Mouse (Mus musculus) heart, adult 2 months (tissue): Measurements from ENCODE around the gene Lsm4. TPM values are rescaled to one million over a fixed set of nuclear protein-coding genes. Genes with fewer than 3 reads are reported as not detected.

Source experiments
- DNase-seq, 2 experiments: peaks; one replicate each; pipeline ENCODE4 v3.0.0; 2021
- H3K27ac ChIP-seq: fragments of 200-600 bp; 2 replicates; pipeline ENCODE4 v1.8.1; 2022
- H3K27me3 ChIP-seq: fragments of 200-500 bp; 2 replicates; pipeline ENCODE4 v1.6.1; 2012; ENCODE audit warnings: mild to moderate bottlenecking, low read length, inconsistent platforms, mixed read lengths; ENCODE audit not compliant: control insufficient read depth, insufficient read depth
- H3K36me3 ChIP-seq: fragments of 200-500 bp; 2 replicates; pipeline ENCODE4 v1.6.1; 2012; ENCODE audit warnings: low read length, inconsistent platforms; ENCODE audit not compliant: control insufficient read depth, insufficient read depth
- H3K4me1 ChIP-seq: fragments of 200-500 bp; 2 replicates; pipeline ENCODE4 v1.6.1; 2011; ENCODE audit warnings: low read length; ENCODE audit not compliant: control insufficient read depth, insufficient read depth
- H3K4me3 ChIP-seq: fragments of 200-600 bp; 2 replicates; pipeline ENCODE4 v1.8.1; 2022
- H3K79me2 ChIP-seq: fragments of 200-500 bp; replicated peaks from 2 replicates; pipeline ENCODE4 v1.6.1; 2012; ENCODE audit warnings: mild to moderate bottlenecking, inconsistent platforms, low read length, moderate library complexity, mixed read lengths; ENCODE audit not compliant: control insufficient read depth, insufficient read depth
- H3K9ac ChIP-seq: fragments of 200-500 bp; 2 replicates; pipeline ENCODE4 v1.6.1; 2012; ENCODE audit warnings: low read depth, mild to moderate bottlenecking, control low read depth, inconsistent platforms, low read length, mixed read lengths
- CTCF ChIP-seq: fragments of 200-600 bp; IDR thresholded peaks from 2 replicates; pipeline ENCODE4 v1.8.1; 2022; ENCODE audit warnings: antibody characterized with exemption, mild to moderate bottlenecking, moderate library complexity
- EP300 ChIP-seq: fragments of 200-500 bp; IDR thresholded peaks from 2 replicates; pipeline ENCODE4 v1.6.1; 2011; ENCODE audit warnings: low read depth, low read length, control low read depth; ENCODE audit not compliant: insufficient read depth
- POLR2A ChIP-seq: fragments of 200-500 bp; IDR thresholded peaks from 2 replicates; pipeline ENCODE4 v1.6.1; 2011; ENCODE audit warnings: mild to moderate bottlenecking, low read depth, low read length, control low read depth; ENCODE audit not compliant: insufficient read depth
- WGBS: fragments of 180-500 bp; shearing (Covaris S2); methylation state at CpG from one replicate; pipeline ENCODE4 v1.1.7; 2018; 5-methylcytosine and 5-hydroxymethylcytosine counted together
- intact Hi-C: fragments of 180-260 bp; cut with DNase I; formaldehyde crosslinking; loops from one replicate; pipeline ENCODE4 v1.15.1; 2025
- polyA plus RNA-seq: library from polyadenylated mRNA; depleted of rRNA; stranded (reverse); fragments of >200 nt; gene quantifications from 2 replicates; pipeline ENCODE4 v1.2.3, GENCODE M21; 2012; rRNA removed
- total RNA-seq, 2 experiments: library from RNA; stranded (reverse); gene quantifications; 2 replicates each; pipeline ENCODE4 v1.2.3; 2021

Gene Lsm4
- total and polyA plus RNA-seq, 3 experiments: 56.9 to 68.3 (median 64.2) TPM

DNA sequence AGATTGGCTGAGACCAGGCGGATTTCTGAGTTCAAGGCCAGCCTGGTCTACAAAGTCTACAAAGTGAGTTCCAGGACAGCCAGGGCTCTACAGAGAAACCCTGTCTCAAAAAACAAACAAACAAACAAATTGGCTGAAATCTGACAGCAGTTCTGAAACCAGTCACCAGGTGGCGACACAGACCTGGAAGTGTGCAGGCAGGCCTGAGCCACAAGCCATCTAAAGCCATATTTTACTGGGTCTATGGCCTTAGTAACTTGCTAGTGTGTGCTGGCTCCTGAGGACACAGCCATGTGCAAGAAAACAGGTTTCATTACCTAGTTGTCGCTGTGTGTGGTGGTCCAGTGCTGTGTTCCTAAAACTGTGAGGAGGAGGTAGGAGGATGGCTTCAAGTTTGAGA lies 47.7 kb downstream of the Lsm4 start:
- 2% methylated on average over 3 of the region's 3 CpGs for WGBS
- no peak overlapping the region for H3K4me3 ChIP-seq
- H3K27ac ChIP-seq: no peak overlapping the region
- no peak overlapping the region for H3K9ac ChIP-seq
- H3K36me3 ChIP-seq: no peaks in the 10 kb centered on the region
- no peaks in the 10 kb centered on the region for H3K27me3 ChIP-seq
- peak; percentile 99 for TF ChIP-seq CTCF
- TF ChIP-seq EP300: peak; percentile 97
- no peak for TF ChIP-seq POLR2A
- no peaks in the 10 kb centered on the region for H3K79me2 ChIP-seq
- peaks cover 1% of the 10 kb centered on the region; the same call in 1 of the 2 replicates for H3K4me1 ChIP-seq
- DNase-seq: peak; percentile 73 to 90
- intact Hi-C loops: loop anchor here (1.0 to 2.0 kb wide), 5 partner anchors 32 to 148 kb away; no protein-coding TSS in a partner anchor

DNA sequence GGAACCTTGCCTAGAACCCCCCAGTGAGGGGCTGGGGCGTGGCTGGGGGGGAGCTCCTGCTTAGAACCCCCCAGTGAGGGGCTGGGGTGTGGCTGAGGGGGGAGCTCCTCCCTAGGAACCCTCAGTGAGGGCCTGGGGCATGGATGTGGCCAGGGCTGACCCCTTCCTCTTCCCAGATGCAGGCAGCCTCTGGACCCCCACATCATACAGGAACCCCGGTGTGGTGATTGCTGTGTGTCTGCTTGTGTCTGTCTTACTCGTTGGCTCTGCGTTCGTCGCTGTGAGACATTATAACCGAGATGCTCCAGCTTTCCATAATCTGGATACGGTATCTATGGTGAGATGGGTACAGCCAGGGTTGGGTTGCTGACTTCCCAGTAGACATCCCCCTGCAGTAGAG lies 48.6 kb downstream of the Lsm4 start:
- H3K36me3 ChIP-seq: no peaks in the 10 kb centered on the region
- no peak for DNase-seq
- no peaks in the 10 kb centered on the region for H3K27me3 ChIP-seq
- no peak overlapping the region for H3K4me3 ChIP-seq
- no peak overlapping the region for H3K9ac ChIP-seq
- peaks cover 1% of the 10 kb centered on the region; the same call in 1 of the 2 replicates for H3K4me1 ChIP-seq
- intact Hi-C loops: loop anchor here (2.0 kb wide), 1 partner anchor 147 kb away; no protein-coding TSS in a partner anchor
- 89% methylated on average over 8 of the region's 8 CpGs for WGBS
- TF ChIP-seq POLR2A (no peak), CTCF (no peak), EP300 (no peak)
- H3K27ac ChIP-seq: no peak overlapping the region
- no peaks in the 10 kb centered on the region for H3K79me2 ChIP-seq

DNA sequence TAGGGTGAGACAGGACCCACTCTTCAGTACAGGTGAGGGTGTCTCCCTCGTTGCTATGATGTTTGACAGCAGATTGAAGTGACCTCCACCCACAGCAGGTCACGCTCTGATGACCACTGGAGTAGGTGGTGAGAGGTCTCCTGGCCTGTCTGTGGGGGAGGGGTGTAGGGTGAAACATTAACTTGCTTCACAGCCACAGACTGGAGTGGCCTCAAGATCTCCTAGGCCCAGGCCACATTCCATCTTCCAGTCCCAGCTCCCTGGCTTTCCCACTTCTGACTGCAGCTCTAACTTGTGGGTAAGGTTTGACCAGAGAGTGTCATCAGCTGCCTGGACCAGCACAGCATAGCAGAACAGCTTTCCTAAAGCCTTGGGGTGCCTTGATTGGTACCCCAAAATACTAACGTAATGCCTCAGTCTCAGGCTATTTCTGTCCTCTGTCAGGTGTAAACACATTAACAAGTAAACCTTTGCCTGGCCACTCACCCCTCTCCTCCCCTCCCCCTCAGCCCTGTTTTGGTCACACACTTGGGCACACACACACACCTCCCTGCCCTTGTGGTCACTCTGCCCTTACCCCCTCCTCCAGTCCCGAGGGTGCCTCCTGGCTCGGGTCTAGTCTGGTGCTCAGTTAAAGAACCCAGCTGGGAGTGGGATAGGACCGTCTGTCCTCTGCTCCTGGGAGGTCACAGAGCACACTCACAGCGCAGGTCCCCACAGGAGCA lies 50.6 kb downstream of the Lsm4 start, which contains the start of gene Pde4c:
Gene Pde4c, plus strand, starts transcription at position 235 of the 725 bp plus-strand sequence.
- 66% methylated on average over 7 of the region's 7 CpGs for WGBS
- H3K4me1 ChIP-seq: peaks cover 1% of the 10 kb centered on the region; the same call in 1 of the 2 replicates
- no peaks in the 10 kb centered on the region for H3K36me3 ChIP-seq
- no peak for DNase-seq
- H3K4me3 ChIP-seq: no peak within 1 kb of the TSS
- no peak within 1 kb of the TSS for H3K9ac ChIP-seq
- H3K27ac ChIP-seq: no peak within 1 kb of the TSS
- no peaks in the 10 kb centered on the region for H3K79me2 ChIP-seq
- no peaks in the 10 kb centered on the region for H3K27me3 ChIP-seq
- TF ChIP-seq CTCF: no peak
- TF ChIP-seq POLR2A: no peak
- no peak for TF ChIP-seq EP300
- intact Hi-C loops: no loop called here

DNA sequence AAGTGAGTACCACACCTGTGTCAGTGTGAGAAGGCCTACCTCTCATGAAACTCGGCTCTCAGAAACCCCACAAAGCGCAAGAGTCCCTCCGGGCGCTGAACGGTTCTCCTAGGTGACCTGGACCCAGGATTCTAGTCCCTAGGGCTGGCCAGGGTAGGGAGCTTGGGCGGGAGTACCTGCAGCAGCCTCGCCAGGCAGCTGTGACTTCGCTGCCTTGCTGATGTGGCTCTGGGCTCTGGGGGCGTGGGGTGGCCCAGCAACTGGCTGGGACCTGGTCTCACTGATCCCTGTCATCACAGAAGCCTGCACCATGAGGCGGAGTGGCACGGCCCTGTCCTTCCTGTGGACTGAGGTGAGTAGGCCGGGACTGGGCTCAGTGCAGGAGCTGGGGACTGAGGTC lies 51.2 kb downstream of the Lsm4 start:
- H3K79me2 ChIP-seq: no peaks in the 10 kb centered on the region
- WGBS: 83% methylated on average over 12 of the region's 12 CpGs
- no peak for DNase-seq
- peaks cover 1% of the 10 kb centered on the region; the same call in 1 of the 2 replicates for H3K4me1 ChIP-seq
- no peaks in the 10 kb centered on the region for H3K36me3 ChIP-seq
- no peak overlapping the region for H3K4me3 ChIP-seq
- no peaks in the 10 kb centered on the region for H3K27me3 ChIP-seq
- H3K27ac ChIP-seq: no peak overlapping the region
- H3K9ac ChIP-seq: no peak overlapping the region
- intact Hi-C loops: no loop called here
- no peak for TF ChIP-seq CTCF
- no peak for TF ChIP-seq POLR2A
- no peak for TF ChIP-seq EP300

DNA sequence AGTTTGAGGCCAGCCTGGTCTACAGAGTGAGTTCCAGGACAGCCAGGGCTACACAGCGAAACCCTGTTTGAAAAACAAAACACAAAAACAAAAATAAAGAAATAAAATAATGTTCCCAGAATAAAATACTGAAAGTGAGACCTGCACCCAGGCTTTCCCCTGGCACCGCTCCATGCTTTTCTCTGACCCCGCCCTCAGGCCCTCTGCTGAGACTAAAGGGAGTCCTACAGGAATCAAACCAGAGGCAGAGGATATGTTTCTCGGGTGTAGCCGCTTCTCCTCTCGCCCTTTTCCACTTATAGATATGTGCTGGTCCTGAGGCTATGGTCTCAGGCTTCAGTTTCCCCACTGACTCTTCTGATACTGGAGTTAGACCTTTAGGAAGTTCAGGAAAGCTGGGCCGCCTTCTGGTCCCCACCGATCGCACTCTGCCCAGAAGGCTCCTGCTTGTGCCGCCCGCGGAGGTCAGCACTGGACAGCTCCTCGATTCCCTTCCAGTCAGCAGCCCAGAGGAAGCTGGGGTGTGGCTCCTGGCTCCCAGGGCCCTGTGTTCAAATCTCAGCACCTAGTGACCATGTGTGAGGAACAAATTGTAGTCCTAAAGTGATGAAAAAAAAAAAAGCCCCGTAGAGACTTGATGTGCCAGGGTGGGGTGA lies 52.9 kb downstream of the Lsm4 start:
- H3K9ac ChIP-seq: no peak overlapping the region
- H3K4me1 ChIP-seq: peaks cover under 1% of the 10 kb centered on the region; the same call in 1 of the 2 replicates
- no peaks in the 10 kb centered on the region for H3K79me2 ChIP-seq
- no peak for TF ChIP-seq EP300
- TF ChIP-seq CTCF: no peak
- no peak for TF ChIP-seq POLR2A
- DNase-seq: peak; percentile 22 to 60
- 25% methylated on average over 14 of the region's 14 CpGs for WGBS
- intact Hi-C loops: no loop called here
- H3K27me3 ChIP-seq: no peaks in the 10 kb centered on the region
- no peaks in the 10 kb centered on the region for H3K36me3 ChIP-seq
- no peak overlapping the region for H3K4me3 ChIP-seq
- no peak overlapping the region for H3K27ac ChIP-seq

DNA sequence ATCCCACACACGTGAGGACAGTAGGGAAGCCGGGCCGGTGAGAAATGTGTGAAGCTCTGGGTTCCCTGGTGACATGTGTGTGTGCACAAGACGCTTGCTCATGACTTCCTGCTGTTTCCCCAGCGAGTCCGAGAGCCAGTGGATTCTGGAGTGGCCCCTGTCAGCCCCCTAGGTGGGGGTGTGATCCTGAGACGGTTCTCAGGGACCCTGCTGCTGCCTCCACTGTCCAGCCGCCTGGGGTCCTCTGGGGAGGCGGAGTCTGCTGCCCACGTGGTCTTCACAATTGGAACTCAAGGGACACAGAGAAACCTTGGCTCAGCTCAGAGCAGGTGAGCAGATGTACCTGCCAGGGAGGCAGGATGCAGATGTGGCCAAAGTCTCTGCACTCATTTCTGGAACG lies 53.7 kb downstream of the Lsm4 start:
- no peaks in the 10 kb centered on the region for H3K4me1 ChIP-seq
- no peaks in the 10 kb centered on the region for H3K79me2 ChIP-seq
- no peak overlapping the region for H3K4me3 ChIP-seq
- no peaks in the 10 kb centered on the region for H3K36me3 ChIP-seq
- H3K27me3 ChIP-seq: no peaks in the 10 kb centered on the region
- WGBS: 37% methylated on average over 11 of the region's 11 CpGs
- TF ChIP-seq CTCF (no peak), POLR2A (no peak), EP300 (no peak)
- H3K9ac ChIP-seq: no peak overlapping the region
- intact Hi-C loops: no loop called here
- no peak for DNase-seq
- H3K27ac ChIP-seq: no peak overlapping the region

Other genes starting within 250 kb of the Lsm4 start
- 1 to 10 TPM; 7.4 to 8.1 TPM for gene Crtc1, start 233.7 kb upstream of the Lsm4 start, total RNA-seq
- 13.7 and 14.9 TPM in 2 replicates for gene Crtc1, start 233.7 kb upstream of the Lsm4 start, polyA plus RNA-seq
- 1 to 10 TPM; 8.1 to 8.6 TPM for gene Klhl26, start 196.3 kb upstream of the Lsm4 start, total RNA-seq
- gene Klhl26, start 196.3 kb upstream of the Lsm4 start, polyA plus RNA-seq: 18.8 and 21.2 TPM in 2 replicates
- not detected for gene Tmem59l, start 185.9 kb upstream of the Lsm4 start, total RNA-seq
- 0.21 and 0.53 TPM in 2 replicates for gene Tmem59l, start 185.9 kb upstream of the Lsm4 start, polyA plus RNA-seq
- under 1 TPM; 0.68 to 0.89 TPM for gene Crlf1, start 180.1 kb upstream of the Lsm4 start, total RNA-seq
- 0.38 and 2.3 TPM in 2 replicates for gene Crlf1, start 180.1 kb upstream of the Lsm4 start, polyA plus RNA-seq
- gene Rex1bd, start 166.5 kb upstream of the Lsm4 start, total RNA-seq: 100 to 1,000 TPM; 111 to 118 TPM
- 129 and 145 TPM in 2 replicates for gene Rex1bd, start 166.5 kb upstream of the Lsm4 start, polyA plus RNA-seq
- gene Uba52, start 162.4 kb upstream of the Lsm4 start, total RNA-seq: 1,000 to 10,000 TPM; 1,480 to 1,595 TPM
- gene Uba52, start 162.4 kb upstream of the Lsm4 start, polyA plus RNA-seq: 439 and 626 TPM in 2 replicates
- 100 to 1,000 TPM; 116 to 135 TPM for gene Fkbp8, start 145.5 kb upstream of the Lsm4 start, total RNA-seq
- 179 and 201 TPM in 2 replicates for gene Fkbp8, start 145.5 kb upstream of the Lsm4 start, polyA plus RNA-seq
- gene Kxd1, start 145.3 kb upstream of the Lsm4 start, total RNA-seq: 10 to 100 TPM; 80.4 to 99.4 TPM
- 111 and 121 TPM in 2 replicates for gene Kxd1, start 145.3 kb upstream of the Lsm4 start, polyA plus RNA-seq
- gene Ell, start 133.8 kb upstream of the Lsm4 start, total RNA-seq: 10 to 100 TPM in 1 of 2 experiments, 1 to 10 TPM in 1; 9.6 to 12.0 TPM
- gene Ell, start 133.8 kb upstream of the Lsm4 start, polyA plus RNA-seq: 12.7 and 13.8 TPM in 2 replicates
- gene Isyna1, start 78.9 kb upstream of the Lsm4 start, total RNA-seq: 10 to 100 TPM; 26.7 to 28.3 TPM
- 40.3 and 41.6 TPM in 2 replicates for gene Isyna1, start 78.9 kb upstream of the Lsm4 start, polyA plus RNA-seq
- 10 to 100 TPM; 34.6 to 35.8 TPM for gene Ssbp4, start 64.4 kb upstream of the Lsm4 start, total RNA-seq
- gene Ssbp4, start 64.4 kb upstream of the Lsm4 start, polyA plus RNA-seq: 45.6 and 72.8 TPM in 2 replicates
- gene Lrrc25, start 57.1 kb upstream of the Lsm4 start, total RNA-seq: 1 to 10 TPM; 1.6 to 1.8 TPM
- gene Lrrc25, start 57.1 kb upstream of the Lsm4 start, polyA plus RNA-seq: 3.6 and 4.5 TPM in 2 replicates
- 1 to 10 TPM; 1.1 to 2.0 TPM for gene Gdf15, start 40.8 kb upstream of the Lsm4 start, total RNA-seq
- gene Gdf15, start 40.8 kb upstream of the Lsm4 start, polyA plus RNA-seq: 0.38 and 3.8 TPM in 2 replicates
- 10 to 100 TPM; 39.7 to 48.4 TPM for gene Pgpep1, start 12.9 kb upstream of the Lsm4 start, total RNA-seq
- gene Pgpep1, start 12.9 kb upstream of the Lsm4 start, polyA plus RNA-seq: 35.5 and 44.8 TPM in 2 replicates
- 100 to 1,000 TPM; 123 to 127 TPM for gene Jund, start 25.7 kb downstream of the Lsm4 start, total RNA-seq
- gene Jund, start 25.7 kb downstream of the Lsm4 start, polyA plus RNA-seq: 66.2 and 109 TPM in 2 replicates
- gene Iqcn, start 30.2 kb downstream of the Lsm4 start, total RNA-seq: not detected
- gene Iqcn, start 30.2 kb downstream of the Lsm4 start, polyA plus RNA-seq: 0.06 and 0.12 TPM in 2 replicates
- not detected for gene Gm3336, start 45.3 kb downstream of the Lsm4 start, total RNA-seq
- not detected in 2 replicates for gene Gm3336, start 45.3 kb downstream of the Lsm4 start, polyA plus RNA-seq
- gene Pde4c, start 50.5 kb downstream of the Lsm4 start, total RNA-seq: 1 to 10 TPM; 2.3 to 2.7 TPM
- gene Pde4c, start 50.5 kb downstream of the Lsm4 start, polyA plus RNA-seq: 10.8 and 11.0 TPM in 2 replicates
- gene Rab3a, start 81.4 kb downstream of the Lsm4 start, total RNA-seq: 10 to 100 TPM; 46.5 to 48.0 TPM
- gene Rab3a, start 81.4 kb downstream of the Lsm4 start, polyA plus RNA-seq: 89.1 and 117 TPM in 2 replicates
- 10 to 100 TPM; 21.7 to 29.1 TPM for gene Mpv17l2, start 87.7 kb downstream of the Lsm4 start, total RNA-seq
- gene Mpv17l2, start 87.7 kb downstream of the Lsm4 start, polyA plus RNA-seq: 30.0 and 32.2 TPM in 2 replicates
- gene Pik3r2, start 103.5 kb downstream of the Lsm4 start, total RNA-seq: 10 to 100 TPM; 22.0 to 22.4 TPM
- 34.3 and 45.5 TPM in 2 replicates for gene Pik3r2, start 103.5 kb downstream of the Lsm4 start, polyA plus RNA-seq
- gene Mast3, start 131.8 kb downstream of the Lsm4 start, total RNA-seq: 1 to 10 TPM; 6.0 to 7.4 TPM
- 12.7 and 13.9 TPM in 2 replicates for gene Mast3, start 131.8 kb downstream of the Lsm4 start, polyA plus RNA-seq
- not detected for gene Il12rb1, start 135.2 kb downstream of the Lsm4 start, total RNA-seq
- gene Il12rb1, start 135.2 kb downstream of the Lsm4 start, polyA plus RNA-seq: 0.15 and 0.16 TPM in 2 replicates
- 10 to 100 TPM in 1 of 2 experiments, 1 to 10 TPM in 1; 8.9 to 18.6 TPM for gene Arrdc2, start 166.5 kb downstream of the Lsm4 start, total RNA-seq
- gene Arrdc2, start 166.5 kb downstream of the Lsm4 start, polyA plus RNA-seq: 15.2 and 36.2 TPM in 2 replicates
- 10 to 100 TPM; 12.6 to 14.7 TPM for gene Kcnn1, start 190.0 kb downstream of the Lsm4 start, total RNA-seq
- gene Kcnn1, start 190.0 kb downstream of the Lsm4 start, polyA plus RNA-seq: 21.5 and 29.0 TPM in 2 replicates
- gene Ccdc124, start 200.7 kb downstream of the Lsm4 start, total RNA-seq: 10 to 100 TPM; 44.6 to 49.1 TPM
- gene Ccdc124, start 200.7 kb downstream of the Lsm4 start, polyA plus RNA-seq: 26.8 and 40.7 TPM in 2 replicates
- gene Slc5a5, start 219.5 kb downstream of the Lsm4 start, total RNA-seq: not detected
- gene Slc5a5, start 219.5 kb downstream of the Lsm4 start, polyA plus RNA-seq: 0.18 TPM in 2 replicates
- gene Rpl18a, start 224.2 kb downstream of the Lsm4 start, total RNA-seq: 1,000 to 10,000 TPM in 1 of 2 experiments, 100 to 1,000 TPM in 1; 909 to 1,075 TPM
- gene Rpl18a, start 224.2 kb downstream of the Lsm4 start, polyA plus RNA-seq: 1,802 and 2,387 TPM in 2 replicates
- 10 to 100 TPM; 17.8 to 21.3 TPM for gene Map1s, start 232.7 kb downstream of the Lsm4 start, total RNA-seq
- gene Map1s, start 232.7 kb downstream of the Lsm4 start, polyA plus RNA-seq: 12.0 and 20.2 TPM in 2 replicates